Mouse (Mus musculus) kidney, postnatal 36 days (tissue): ENCODE measurements around the gene Sarnp.

ENCODE experiments used
- DNase-seq, 2 experiments: peaks; one replicate each; pipeline ENCODE4 v3.0.0; 2021 to 2022; ENCODE audit warnings: mixed read lengths in 2 of 2

Gene Sarnp

GRCm38 (mm10) chr10:128817033-128817432 lies at the start of gene Sarnp:
Sarnp (plus strand) TSS chr10:128817333.
- no peak for DNase-seq

GRCm38 (mm10) chr10:128772895-128773294 lies 44.2 kb upstream of the Sarnp start:
- DNase-seq: peak in 1 of 2 experiments; percentile 5

GRCm38 (mm10) chr10:128773685-128774084 lies 43.4 kb upstream of the Sarnp start:
- peak in 1 of 2 experiments; percentile 18 for DNase-seq

- DNase-seq: no peak
Measured at GRCm38 (mm10) chr10:128778441-128778840, 38.7 kb upstream of the Sarnp start.

- DNase-seq: peak; percentile 85 to 91
Measured at GRCm38 (mm10) chr10:128779011-128779795, 37.9 kb upstream of the Sarnp start.

GRCm38 (mm10) chr10:128780200-128780599 lies 36.9 kb upstream of the Sarnp start:
- DNase-seq: no peak

- no peak for DNase-seq
Measured at GRCm38 (mm10) chr10:128790398-128791124, 26.6 kb upstream of the Sarnp start, which contains the start of gene Mmp19. Mmp19 (plus strand) TSS chr10:128790910.

GRCm38 (mm10) chr10:128792041-128792440 lies 25.1 kb upstream of the Sarnp start:
- DNase-seq: no peak

- DNase-seq: no peak
Measured at GRCm38 (mm10) chr10:128793258-128793657, 23.9 kb upstream of the Sarnp start.

- DNase-seq: no peak
Measured at GRCm38 (mm10) chr10:128794391-128794790, 22.7 kb upstream of the Sarnp start.

GRCm38 (mm10) chr10:128795581-128795980 lies 21.6 kb upstream of the Sarnp start:
- no peak for DNase-seq

GRCm38 (mm10) chr10:128798676-128799075 lies 18.5 kb upstream of the Sarnp start:
- no peak for DNase-seq

- DNase-seq: no peak
Measured at GRCm38 (mm10) chr10:128801981-128802495, 15.1 kb upstream of the Sarnp start.

GRCm38 (mm10) chr10:128802956-128803355 lies 14.2 kb upstream of the Sarnp start:
- no peak for DNase-seq

GRCm38 (mm10) chr10:128803361-128803760 lies 13.8 kb upstream of the Sarnp start:
- DNase-seq: no peak

GRCm38 (mm10) chr10:128803771-128804270 lies 13.3 kb upstream of the Sarnp start, which contains the start of gene Dnajc14:
Dnajc14 (plus strand) TSS chr10:128804062.
- DNase-seq: peak; percentile 45 to 64

- DNase-seq: peak; percentile 58 to 74
Measured at GRCm38 (mm10) chr10:128804271-128805091, 12.7 kb upstream of the Sarnp start, which contains the start of gene Tmem198b. Tmem198b (minus strand) TSS chr10:128804370.

GRCm38 (mm10) chr10:128805092-128806000 lies 11.8 kb upstream of the Sarnp start:
- peak; percentile 97 to 99 for DNase-seq

- DNase-seq: no peak
Measured at GRCm38 (mm10) chr10:128806086-128806485, 11.0 kb upstream of the Sarnp start.

GRCm38 (mm10) chr10:128807018-128807417 lies 10.1 kb upstream of the Sarnp start:
- no peak for DNase-seq

- DNase-seq: no peak
Measured at GRCm38 (mm10) chr10:128820217-128820616, 3.1 kb downstream of the Sarnp start.
